Mouse (Mus musculus) c-Kit-positive CD71-positive TER-119-negative erythroid progenitor cells, embryonic 14.5 days (primary cell): ENCODE measurements around the gene Plpp6.

Experiments used
- DNase-seq: peaks from one replicate; pipeline ENCODE4 v3.0.0-alpha.2; 2013; ENCODE audit warnings: low read depth

Gene Plpp6

DNA sequence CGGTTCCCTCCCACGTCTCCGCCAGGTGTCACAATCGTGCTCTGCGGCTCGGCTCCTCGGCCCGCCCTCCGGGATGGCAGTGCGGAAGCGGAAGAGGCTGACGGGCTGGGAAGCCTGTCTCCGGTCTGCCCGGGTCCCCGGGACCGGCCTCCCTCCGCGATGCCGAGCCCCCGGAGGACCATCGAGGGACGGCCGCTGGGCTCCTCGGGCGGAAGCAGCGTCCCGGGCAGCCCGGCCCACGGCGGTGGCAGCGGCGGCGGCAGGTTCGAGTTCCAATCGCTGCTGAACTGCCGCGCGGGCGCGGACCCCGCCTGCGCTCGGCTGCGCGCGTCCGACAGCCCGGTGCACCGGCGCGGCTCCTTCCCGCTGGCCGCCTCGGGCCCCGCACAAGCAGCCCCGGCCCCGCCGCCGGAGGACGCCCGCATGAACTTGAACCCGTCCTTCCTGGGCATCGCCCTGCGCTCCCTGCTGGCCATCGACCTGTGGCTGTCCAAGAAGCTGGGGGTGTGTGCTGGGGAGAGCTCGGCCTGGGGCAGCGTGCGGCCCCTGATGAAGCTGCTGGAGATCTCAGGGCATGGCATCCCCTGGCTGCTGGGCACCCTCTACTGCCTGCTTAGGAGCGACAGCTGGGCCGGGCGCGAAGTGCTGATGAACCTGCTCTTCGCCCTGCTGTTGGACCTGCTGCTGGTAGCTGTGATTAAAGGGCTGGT lies at the start of gene Plpp6:
Plpp6 (plus strand) TSS at position 112 of the 710 bp plus-strand sequence.
- peak; percentile 46 for DNase-seq

- DNase-seq: no peak
These were observed 49.2 kb upstream of the Plpp6 start for GRCm38 (mm10) chr19:28914598-28914997.

DNA sequence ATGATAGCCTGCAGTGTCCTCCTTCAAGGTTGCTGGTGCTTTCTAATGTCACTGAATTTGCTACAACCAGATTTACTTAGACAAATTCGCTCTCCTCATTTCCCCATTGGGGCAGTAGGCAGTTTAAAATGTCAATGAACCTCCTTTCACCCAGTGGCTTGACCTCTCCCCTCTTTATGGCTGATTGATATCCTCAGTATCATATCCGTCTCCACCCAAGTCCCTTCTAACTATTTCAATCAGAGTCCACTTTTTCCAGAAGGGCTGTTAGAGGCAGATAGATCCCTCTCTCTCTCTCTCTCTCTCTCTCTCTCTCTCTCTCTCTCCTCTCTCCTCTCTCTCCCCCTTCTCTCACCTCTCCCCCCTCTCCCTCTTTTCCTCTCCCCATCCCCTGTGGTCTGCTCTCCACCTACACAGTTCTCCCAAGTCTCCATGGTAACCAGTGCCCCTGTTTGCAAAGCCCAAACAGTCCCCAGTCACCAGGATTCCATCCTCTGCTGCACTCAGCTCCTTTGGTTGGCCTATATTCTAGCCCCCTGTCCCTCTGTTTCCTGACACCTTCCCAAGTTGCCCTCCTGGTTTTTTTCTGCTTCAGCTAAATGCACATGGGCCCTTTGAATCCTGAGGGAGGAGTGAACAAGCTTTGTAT lies 48.0 kb upstream of the Plpp6 start:
- DNase-seq: no peak

DNA sequence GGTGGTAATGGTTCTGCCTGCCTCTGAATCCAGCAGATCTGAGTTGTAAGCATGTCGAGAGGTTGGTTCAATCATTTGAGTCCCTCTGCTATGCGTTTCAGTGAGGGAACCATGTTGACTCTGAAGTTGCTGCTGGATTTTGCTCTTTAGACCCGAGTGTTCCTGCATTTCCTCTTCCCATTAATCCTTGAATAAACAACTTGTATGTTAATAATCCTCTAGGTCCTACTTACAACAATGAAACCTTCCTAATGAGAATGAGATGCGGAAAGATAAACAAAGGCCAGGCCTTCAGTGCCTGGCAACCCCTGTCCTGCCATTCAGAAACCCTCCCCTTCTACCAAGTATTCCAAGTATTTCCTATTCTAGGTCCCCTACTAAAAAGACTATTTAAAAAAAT lies 47.3 kb upstream of the Plpp6 start:
- no peak for DNase-seq

GRCm38 (mm10) chr19:28917839-28918238 lies 45.9 kb upstream of the Plpp6 start:
- no peak for DNase-seq

GRCm38 (mm10) chr19:28926366-28926765 lies 37.4 kb upstream of the Plpp6 start:
- no peak for DNase-seq

DNA sequence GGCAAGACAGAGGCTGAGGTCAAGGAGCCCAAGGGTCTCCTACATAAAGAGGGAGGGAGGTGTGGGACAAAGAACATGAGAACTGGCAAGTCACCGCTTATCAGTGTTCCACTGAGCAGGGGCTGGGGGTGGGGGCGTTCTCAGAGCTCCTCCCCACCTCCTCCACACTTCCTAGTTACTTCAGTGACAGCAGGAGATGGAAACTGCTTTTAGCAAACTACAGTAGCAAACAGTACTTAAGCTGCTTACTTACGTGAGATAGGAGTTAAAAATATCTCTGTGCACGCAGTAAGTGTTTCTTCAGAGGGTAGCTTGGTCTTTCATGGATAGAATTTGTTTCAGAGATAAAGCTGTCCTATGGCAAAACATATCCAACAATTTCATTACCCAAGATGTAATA lies 36.4 kb upstream of the Plpp6 start:
- no peak for DNase-seq

DNA sequence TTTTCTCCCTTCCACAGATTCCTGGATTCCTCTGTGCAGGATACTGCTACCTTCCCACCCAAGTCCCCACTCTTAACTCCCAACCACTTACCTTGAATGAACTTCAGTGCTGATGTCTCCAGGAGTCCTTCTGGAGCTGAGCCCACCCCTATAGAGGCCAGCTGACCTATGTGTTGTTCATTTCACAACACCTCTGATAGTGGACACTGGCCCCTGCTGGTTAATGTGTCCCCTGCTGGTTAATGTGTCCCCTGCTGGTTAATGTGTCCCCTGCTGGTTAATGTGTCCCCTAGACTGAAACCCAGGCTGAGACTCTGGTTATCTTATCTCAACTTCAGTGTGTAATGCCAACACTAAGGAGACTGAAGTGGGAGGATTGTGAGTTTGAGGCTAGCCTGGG lies 34.7 kb upstream of the Plpp6 start:
- DNase-seq: no peak

- no peak for DNase-seq
These were observed 28.9 kb upstream of the Plpp6 start for GRCm38 (mm10) chr19:28934897-28935296.

GRCm38 (mm10) chr19:28940135-28940874 lies 23.4 kb upstream of the Plpp6 start:
- no peak for DNase-seq

GRCm38 (mm10) chr19:28941271-28941670 lies 22.5 kb upstream of the Plpp6 start:
- DNase-seq: no peak

GRCm38 (mm10) chr19:28946782-28947181 lies 17.0 kb upstream of the Plpp6 start:
- no peak for DNase-seq

DNA sequence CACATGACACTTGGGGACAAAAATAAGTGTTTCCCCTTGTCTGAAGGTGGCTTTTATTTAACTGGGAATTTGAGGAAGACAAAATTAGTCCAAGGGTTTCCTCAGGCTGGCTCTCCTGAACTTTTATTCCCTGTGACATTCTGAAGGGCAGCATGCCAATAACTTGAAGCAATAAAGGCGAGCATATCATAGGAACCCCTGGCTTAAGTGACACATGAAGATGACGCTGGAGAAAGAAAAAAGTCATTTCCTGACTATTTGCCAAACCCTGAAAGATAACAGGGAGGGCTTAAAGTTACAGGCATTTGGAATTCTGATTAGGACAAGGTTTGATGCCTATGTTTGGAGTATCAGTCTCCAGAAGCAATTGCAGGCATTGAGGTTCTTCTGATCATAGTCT lies 16.4 kb upstream of the Plpp6 start:
- DNase-seq: no peak

DNA sequence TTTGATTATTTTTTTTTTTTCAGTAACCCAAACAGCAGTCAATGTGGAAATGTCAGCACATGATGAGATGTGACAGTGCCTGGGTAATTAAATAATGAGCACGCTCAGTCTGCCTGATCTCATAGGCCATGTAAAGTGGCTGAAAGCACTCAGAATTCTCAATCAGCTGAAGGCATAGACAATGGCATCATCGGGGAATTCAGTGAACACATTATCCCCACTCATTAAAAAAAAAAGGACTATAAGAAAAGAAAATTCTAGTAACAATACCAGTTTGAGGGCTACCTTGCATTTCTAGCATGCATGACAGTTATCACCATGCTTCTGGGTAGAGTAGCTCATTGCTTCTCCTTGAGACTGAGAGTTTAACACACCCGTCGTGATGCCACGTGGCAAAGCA lies 12.5 kb upstream of the Plpp6 start:
- DNase-seq: no peak

GRCm38 (mm10) chr19:28963113-28963512 lies 640 bp upstream of the Plpp6 start:
- DNase-seq: no peak

GRCm38 (mm10) chr19:28963513-28963841 lies 276 bp upstream of the Plpp6 start:
- no peak for DNase-seq

- DNase-seq: no peak
These were observed 775 bp downstream of the Plpp6 start for GRCm38 (mm10) chr19:28964552-28964903.

DNA sequence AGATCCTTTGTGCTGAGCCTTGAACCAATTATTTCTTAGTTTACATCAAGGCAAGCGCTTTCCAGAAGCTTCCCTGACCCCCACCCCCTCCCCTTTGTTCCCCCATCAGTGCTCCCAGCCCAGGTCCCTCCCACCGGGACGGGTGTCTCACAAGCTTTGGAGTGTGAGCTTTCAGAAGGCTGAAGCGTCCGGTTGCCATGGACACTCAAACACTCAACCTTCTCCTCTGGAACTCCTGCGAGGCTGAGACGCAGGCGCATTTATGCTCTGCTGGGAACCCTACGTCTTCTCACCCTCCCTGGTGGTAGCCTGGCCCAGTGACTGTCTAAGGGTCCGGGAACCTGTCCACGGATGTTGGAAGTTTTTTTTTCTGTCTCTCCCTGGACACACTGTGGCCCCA lies 3.9 kb downstream of the Plpp6 start, which contains the start of gene 4430402I18Rik:
4430402I18Rik (minus strand) TSS at position 149 of the 400 bp plus-strand sequence.
- DNase-seq: no peak

- no peak for DNase-seq
These were observed 4.4 kb downstream of the Plpp6 start for GRCm38 (mm10) chr19:28968178-28968577.

- DNase-seq: no peak
These were observed 5.5 kb downstream of the Plpp6 start for GRCm38 (mm10) chr19:28969231-28969630.

- no peak for DNase-seq
These were observed 6.5 kb downstream of the Plpp6 start for GRCm38 (mm10) chr19:28970251-28970650.

GRCm38 (mm10) chr19:28974862-28975611 lies 11.3 kb downstream of the Plpp6 start:
- no peak for DNase-seq

- DNase-seq: no peak
These were observed 18.9 kb downstream of the Plpp6 start for GRCm38 (mm10) chr19:28982617-28983016.
